Mouse (Mus musculus): Measurements from ENCODE around the gene Olfr51. TPM values are rescaled to one million over a fixed set of nuclear protein-coding genes. Genes with fewer than 3 reads are reported as not detected.

The Olfr51 gene
- polyA plus RNA-seq, 1 experiment: not detected

Other genes starting within 250 kb of the Olfr51 start
- 17.3 and 22.2 TPM in 2 replicates for gene Zfp354c, start 175.9 kb upstream of the Olfr51 start, polyA plus RNA-seq (2012; rRNA removed)
- 1.9 TPM in 2 replicates for gene Zfp879, start 162.0 kb upstream of the Olfr51 start, polyA plus RNA-seq (2012; rRNA removed)
- 0.04 TPM in 1 of 2 replicates, not detected in the other for gene Grm6, start 152.9 kb upstream of the Olfr51 start, polyA plus RNA-seq (2012; rRNA removed)
- 5.6 and 6.0 TPM in 2 replicates for gene Zfp454, start 115.9 kb upstream of the Olfr51 start, polyA plus RNA-seq (2012; rRNA removed)
- 16.1 and 19.2 TPM in 2 replicates for gene Zfp2, start 87.4 kb upstream of the Olfr51 start, polyA plus RNA-seq (2012; rRNA removed)
- 2.6 and 2.8 TPM in 2 replicates for gene Zfp354b, start 72.0 kb upstream of the Olfr51 start, polyA plus RNA-seq (2012; rRNA removed)
- gene 4933414I15Rik, start 59.8 kb upstream of the Olfr51 start, polyA plus RNA-seq (2012; rRNA removed): not detected in 2 replicates
- not detected in 2 replicates for gene Prop1, start 49.8 kb upstream of the Olfr51 start, polyA plus RNA-seq (2012; rRNA removed)
- not detected in 2 replicates for gene Olfr1378, start 37.1 kb upstream of the Olfr51 start, polyA plus RNA-seq (2012; rRNA removed)
- not detected in 2 replicates for gene Olfr1377, start 21.6 kb upstream of the Olfr51 start, polyA plus RNA-seq (2012; rRNA removed)
- gene Olfr54, start 10.6 kb downstream of the Olfr51 start, polyA plus RNA-seq (2012; rRNA removed): not detected in 2 replicates
- not detected in 2 replicates for gene Olfr1375, start 44.5 kb downstream of the Olfr51 start, polyA plus RNA-seq (2012; rRNA removed)
- 9.8 and 12.5 TPM in 2 replicates for gene Zfp354a, start 55.7 kb downstream of the Olfr51 start, polyA plus RNA-seq (2012; rRNA removed)
- gene Gm12569, start 216.9 kb downstream of the Olfr51 start, polyA plus RNA-seq (2012; rRNA removed): not detected in 2 replicates